Mouse (Mus musculus) megakaryocyte, embryonic 14.5 days (primary cell): Measurements from ENCODE around the gene Zfp28.

ENCODE experiments used
- FLI1 ChIP-seq: IDR thresholded peaks from 2 replicates; pipeline ENCODE4 v1.6.1; 2012; ENCODE audit warnings: low read length, inconsistent platforms, mixed read lengths
- GATA1 ChIP-seq: IDR thresholded peaks from 3 replicates; pipeline ENCODE4 v1.6.1; 2012; ENCODE audit warnings: mixed read lengths, low read length, inconsistent platforms, borderline replicate concordance

DNA sequence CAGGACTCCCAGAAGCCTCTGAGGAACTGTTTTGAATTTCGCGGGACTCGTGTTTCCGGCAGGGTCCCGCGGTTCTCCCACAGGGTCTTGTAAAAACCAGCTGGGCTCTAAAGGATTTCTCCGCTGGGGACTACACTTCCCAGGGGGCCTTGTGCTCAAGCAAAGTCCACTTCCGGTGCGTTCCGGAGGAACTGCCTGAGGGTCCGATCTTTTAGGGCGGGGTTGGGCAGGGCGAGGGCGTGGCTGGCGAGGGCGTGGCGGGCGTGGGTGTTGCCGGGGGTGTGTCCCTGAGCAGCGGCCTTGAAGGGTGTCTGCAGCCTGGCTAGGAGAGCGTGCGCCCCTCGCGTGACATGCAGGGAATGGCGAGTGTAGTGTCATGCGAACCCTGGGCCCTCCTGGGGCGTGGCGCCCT, at the start of gene Zfp28:
- TF ChIP-seq FLI1 (peak; percentile 70; the same call in 1 of the 2 replicates), GATA1 (no peak)
